Mouse (Mus musculus): ENCODE data around the gene Cnot3.

Cnot3 gene

GRCm38 (mm10) chr7:3698471-3698870 lies 53.4 kb downstream of the Cnot3 start:
- CTCF ChIA-PET, result no interaction called here
- POLR2A ChIA-PET, result interaction anchor here in 2 of 4 experiments (0.7 to 18.6 kb wide), 6 partner anchors 8 to 68 kb away, joined by 3 to 650 read pairs (median 15); partner anchors contain the start of genes Cnot3 (in 2 of the 2) and Rps9 (in 2 of the 2)

GRCm38 (mm10) chr7:3703148-3703878 lies 58.2 kb downstream of the Cnot3 start:
- POLR2A ChIA-PET, result interaction anchor here in 3 of 4 experiments (0.7 to 14.5 kb wide), 16 partner anchors 9 to 422 kb away, joined by 3 to 650 read pairs (median 6); partner anchors contain the start of genes Mboat7 (in 3 of the 3), Tsen34 (in 3 of the 3), Cnot3 (in 2 of the 3) and Leng1 (in 2 of the 3)
- CTCF ChIA-PET, result no interaction called here

GRCm38 (mm10) chr7:3703879-3704441 lies 58.9 kb downstream of the Cnot3 start, which contains the start of gene Rps9:
Gene Rps9, plus strand, starts transcription at chr7:3703993.
- CTCF ChIA-PET, result no interaction called here
- POLR2A ChIA-PET, result interaction anchor here (0.6 to 14.5 kb wide), 25 partner anchors 10 to 808 kb away, joined by 3 to 650 read pairs (median 14); partner anchors contain the start of genes Mboat7 (in 3 of the 4), Tsen34 (in 3 of the 4), Cnot3 (in 2 of the 4) and Leng1 (in 2 of the 4)

GRCm38 (mm10) chr7:3704475-3704874 lies 59.4 kb downstream of the Cnot3 start:
- ChIA-PET CTCF (no interaction called here), POLR2A (interaction anchor here (0.6 to 14.5 kb wide), 27 partner anchors 9 to 808 kb away, joined by 3 to 650 read pairs (median 12); partner anchors contain the start of genes Mboat7 (in 3 of the 4), Tsen34 (in 3 of the 4), Cnot3 (in 2 of the 4) and Leng1 (in 2 of the 4))

- ChIA-PET CTCF (interaction anchor here in 1 of 4 experiments (0.7 to 1.2 kb wide), 2 partner anchors 13 to 773 kb away, joined by 3 read pairs; partner anchors contain the start of gene Tsen34), POLR2A (interaction anchor here (0.6 to 14.5 kb wide), 59 partner anchors 8 to 1356 kb away, joined by 3 to 650 read pairs (median 6); partner anchors contain the start of genes Cnot3 (in 4 of the 4), Mboat7 (in 4 of the 4), Tsen34 (in 4 of the 4) and Leng1 (in 3 of the 4))
These were observed 60.4 kb downstream of the Cnot3 start for GRCm38 (mm10) chr7:3705461-3705860.

- CTCF ChIA-PET, result interaction anchor here in 2 of 4 experiments (0.6 to 1.2 kb wide), 3 partner anchors 13 to 772 kb away, joined by 3 to 12 read pairs (median 3); partner anchors contain the start of gene Tsen34 (in 1 of the 2)
- POLR2A ChIA-PET, result interaction anchor here (0.5 to 14.5 kb wide), 59 partner anchors 8 to 1355 kb away, joined by 3 to 650 read pairs (median 6); partner anchors contain the start of genes Cnot3 (in 4 of the 4), Leng1 (in 4 of the 4), Mboat7 (in 4 of the 4) and Tsen34 (in 4 of the 4)
These were observed 60.8 kb downstream of the Cnot3 start for GRCm38 (mm10) chr7:3705911-3706310.

GRCm38 (mm10) chr7:3706343-3706934 lies 61.4 kb downstream of the Cnot3 start:
- POLR2A ChIA-PET, result interaction anchor here (0.5 to 14.5 kb wide), 60 partner anchors 8 to 1355 kb away, joined by 3 to 650 read pairs (median 6); partner anchors contain the start of genes Cnot3 (in 4 of the 4), Leng1 (in 4 of the 4), Mboat7 (in 4 of the 4) and Tsen34 (in 4 of the 4)
- CTCF ChIA-PET, result interaction anchor here in 2 of 4 experiments (0.5 to 0.6 kb wide), 2 partner anchors 455 to 765 kb away, joined by 3 to 12 read pairs; no protein-coding TSS in a partner anchor

- POLR2A ChIA-PET, result interaction anchor here (0.5 to 14.5 kb wide), 53 partner anchors 10 to 795 kb away, joined by 3 to 650 read pairs (median 5); partner anchors contain the start of genes Cnot3 (in 4 of the 4), Leng1 (in 4 of the 4), Mboat7 (in 4 of the 4) and Tsen34 (in 4 of the 4)
These were observed 62.0 kb downstream of the Cnot3 start for GRCm38 (mm10) chr7:3707027-3707426.

GRCm38 (mm10) chr7:3707568-3708413 lies 62.7 kb downstream of the Cnot3 start:
- CTCF ChIA-PET, result interaction anchor here in 2 of 4 experiments (1.3 to 1.4 kb wide), 3 partner anchors 91 to 719 kb away, joined by 4 to 6 read pairs (median 4); no protein-coding TSS in a partner anchor
- POLR2A ChIA-PET, result interaction anchor here (0.6 to 14.5 kb wide), 54 partner anchors 11 to 816 kb away, joined by 3 to 650 read pairs (median 4); partner anchors contain the start of genes Cnot3 (in 4 of the 4), Mboat7 (in 4 of the 4), Tsen34 (in 4 of the 4) and Leng1 (in 3 of the 4)

More at GRCm38 (mm10) chr7:3707027-3707426, 62.0 kb downstream of the Cnot3 start:
- CTCF ChIA-PET, result interaction anchor here in 2 of 4 experiments (0.5 to 1.4 kb wide), 3 partner anchors 90 to 455 kb away, joined by 3 to 6 read pairs (median 4); no protein-coding TSS in a partner anchor

- ChIA-PET POLR2A (interaction anchor here (0.6 to 14.5 kb wide), 38 partner anchors 15 to 816 kb away, joined by 3 to 650 read pairs (median 9); partner anchors contain the start of genes Mboat7 (in 4 of the 4), Tsen34 (in 4 of the 4), Cnot3 (in 3 of the 4) and Leng1 (in 3 of the 4)), CTCF (interaction anchor here in 1 of 4 experiments (0.8 to 1.4 kb wide), 3 partner anchors 417 to 737 kb away, joined by 3 to 4 read pairs (median 4); partner anchors contain the start of gene Rdh13)
These were observed 63.4 kb downstream of the Cnot3 start for GRCm38 (mm10) chr7:3708447-3708980.

- POLR2A ChIA-PET, result interaction anchor here (0.6 to 14.5 kb wide), 32 partner anchors 15 to 815 kb away, joined by 3 to 650 read pairs (median 6); partner anchors contain the start of genes Mboat7 (in 4 of the 4), Tsen34 (in 4 of the 4), Cnot3 (in 3 of the 4) and Leng1 (in 3 of the 4)
- CTCF ChIA-PET, result interaction anchor here in 1 of 4 experiments (0.8 kb wide), 1 partner anchor 736 kb away, joined by 3 read pairs; the partner anchor contains the start of gene Rdh13
These were observed 63.9 kb downstream of the Cnot3 start for GRCm38 (mm10) chr7:3709000-3709399.
